Mouse (Mus musculus) spleen, adult 2 months (tissue): ENCODE results near the gene Emb.

Experiments
- CTCF ChIP-seq: fragments of 200-500 bp; IDR thresholded peaks from 2 replicates; pipeline ENCODE4 v1.5.1; 2011; ENCODE audit warnings: mild to moderate bottlenecking, inconsistent platforms; ENCODE audit not compliant: insufficient read depth, insufficient read length, insufficient replicate concordance; ENCODE audit errors: extremely low read depth
- POLR2A ChIP-seq: fragments of 200-500 bp; IDR thresholded peaks from 2 replicates; pipeline ENCODE4 v1.6.1; 2011; ENCODE audit warnings: low read depth, low read length, inconsistent platforms

- no peak for TF ChIP-seq CTCF
- no peak for TF ChIP-seq POLR2A
Measured at GRCm38 (mm10) chr13:117235530-117236212, 27.3 kb downstream of the Emb start.
